Mouse (Mus musculus) adrenal gland, adult 8-10 months (tissue): ENCODE measurements around the gene Olfr769. TPM values are rescaled to one million over a fixed set of nuclear protein-coding genes. Genes with fewer than 3 reads are reported as not detected.
"Not testable (repeated sequence)": the region's sequence is repeated elsewhere in the genome, so short reads cannot be mapped to it uniquely, and the experiment has no call there.

Experiments
- DNase-seq: peaks from one replicate; pipeline ENCODE4 v3.0.0; 2022
- total RNA-seq, 4 experiments: library from RNA; stranded (reverse); gene quantifications; 2 replicates each; pipeline ENCODE4 v1.2.4; 2022

Olfr769 gene
- not detected for total RNA-seq

DNA sequence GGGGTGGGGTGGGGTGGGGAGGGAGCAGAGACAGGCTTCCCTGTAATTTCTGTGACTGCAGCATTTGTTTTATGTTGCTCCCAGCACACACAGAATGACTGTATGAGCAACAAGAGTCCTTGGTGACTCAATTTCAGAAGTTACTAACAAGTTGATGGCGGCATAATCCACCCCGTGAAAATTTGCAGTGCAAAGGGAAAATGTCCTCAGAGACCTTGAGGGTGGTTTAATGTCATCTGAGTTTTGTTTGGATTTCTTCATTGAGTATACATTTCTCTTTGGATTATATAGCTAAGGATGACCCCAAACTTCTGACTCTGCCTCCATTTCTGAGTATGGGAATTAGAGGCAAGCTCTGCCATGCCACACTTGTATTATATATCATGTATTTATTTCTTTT, at the start of gene Olfr769:
TSS of gene Olfr769 (minus strand) at position 101 of the 400 bp plus-strand sequence.
- peak; percentile 6 for DNase-seq

- DNase-seq, result no peak
These were observed 47.0 kb upstream of the Olfr769 start, which contains the start of gene Olfr771 for GRCm38 (mm10) chr10:129164651-129165050. Olfr771 (minus strand) TSS chr10:129164751.

- DNase-seq, result no peak
These were observed 21.2 kb upstream of the Olfr769 start, which contains the start of gene Olfr770 for GRCm38 (mm10) chr10:129138898-129139297. Olfr770 (minus strand) TSS chr10:129138998.

- no peak for DNase-seq
These were observed 2.5 kb downstream of the Olfr769 start for GRCm38 (mm10) chr10:129115146-129115545.

GRCm38 (mm10) chr10:129101231-129101630, 16.4 kb downstream of the Olfr769 start:
- DNase-seq, result no peak

DNA sequence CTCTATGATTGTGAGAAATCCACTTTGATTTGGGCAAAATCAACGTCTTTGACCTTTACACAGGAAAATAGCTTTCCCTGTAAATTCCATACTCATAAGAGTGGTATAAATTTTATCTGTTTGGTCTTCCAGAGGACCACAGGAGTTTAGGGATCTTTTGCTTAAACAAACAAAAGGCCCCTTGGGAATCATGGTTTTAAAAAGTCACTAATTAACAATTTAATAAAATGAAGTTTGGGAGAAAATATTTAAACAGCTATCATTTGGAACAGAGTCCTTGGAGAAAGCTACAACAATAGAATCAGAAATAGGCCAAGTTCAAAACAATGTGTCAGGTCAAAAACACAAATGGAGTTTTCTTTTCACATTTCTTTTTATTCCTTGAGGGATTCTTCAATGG, 18.4 kb downstream of the Olfr769 start, which contains the start of gene Olfr768:
TSS of gene Olfr768 (minus strand) at position 101 of the 400 bp plus-strand sequence.
- no peak for DNase-seq

DNA sequence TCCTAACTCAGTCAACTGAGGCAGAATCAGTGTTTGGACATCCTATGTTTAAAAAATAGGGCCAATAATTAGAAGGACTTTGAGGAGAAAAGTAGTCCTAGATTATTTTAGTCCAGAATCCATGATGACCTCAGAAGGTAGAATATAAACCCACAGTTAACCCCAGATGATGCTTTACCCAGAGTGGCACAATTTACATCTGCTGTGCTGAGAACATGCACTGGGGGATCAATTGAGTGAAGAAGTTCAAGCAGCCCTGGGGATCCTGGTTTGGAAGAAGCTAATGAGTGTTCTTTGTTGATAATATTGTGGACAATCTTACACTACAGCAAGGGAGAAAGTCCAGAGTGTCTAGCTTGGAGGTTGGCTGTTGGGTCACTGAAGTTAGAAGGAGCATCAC, 34.9 kb downstream of the Olfr769 start, which contains the start of gene Olfr767:
TSS of gene Olfr767 (minus strand) at position 101 of the 400 bp plus-strand sequence.
- not testable (repeated sequence) for DNase-seq

DNA sequence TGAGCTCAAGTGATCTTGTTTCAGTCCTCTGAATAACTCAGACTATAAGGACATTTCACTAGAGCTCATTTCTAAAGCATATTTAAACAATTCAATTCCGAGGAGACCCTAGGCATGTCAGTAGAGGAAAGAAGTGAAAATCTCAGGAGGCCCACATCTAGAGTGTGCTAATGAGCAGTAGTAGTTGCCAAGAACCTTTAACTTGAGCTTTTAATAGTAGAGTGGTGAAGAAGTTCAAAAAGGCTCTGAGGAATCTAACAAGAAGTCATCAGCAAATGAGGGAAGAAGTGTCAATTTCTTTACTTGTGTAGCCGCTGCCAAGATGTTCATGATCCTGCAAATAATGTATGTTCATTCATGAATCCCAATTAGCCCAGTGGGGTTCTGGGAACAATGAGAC, 48.8 kb downstream of the Olfr769 start, which contains the start of gene Olfr766-ps1:
TSS of gene Olfr766-ps1 (minus strand) at position 101 of the 400 bp plus-strand sequence.
- DNase-seq, result no peak

Other genes with a start within 250 kb of the Olfr769 start
- 1 to 10 TPM; 2.0 to 2.9 (median 2.3) TPM for gene Gdf11, start 226.1 kb downstream of the Olfr769 start, total RNA-seq
- gene Cd63, start 216.9 kb downstream of the Olfr769 start, total RNA-seq, result 100 to 1,000 TPM; 313 to 472 (median 396) TPM
- gene Rdh5, start 195.0 kb downstream of the Olfr769 start, total RNA-seq, result 10 to 100 TPM in 3 of 4 experiments, 1 to 10 TPM in 1; 9.5 to 23.2 (median 15.7) TPM
- gene Bloc1s1, start 193.8 kb downstream of the Olfr769 start, total RNA-seq, result 100 to 1,000 TPM; 137 to 192 (median 168) TPM
- 10 to 100 TPM in 2 of 4 experiments, 1 to 10 TPM in 2; 9.6 to 27.4 (median 11.8) TPM for gene Itga7, start 184.0 kb downstream of the Olfr769 start, total RNA-seq
- under 1 TPM in 2 of 4 experiments, not detected in 2; 0.32 to 0.46 TPM for gene Mettl7b, start 156.9 kb downstream of the Olfr769 start, total RNA-seq
- gene Olfr9, start 128.4 kb downstream of the Olfr769 start, total RNA-seq, result not detected
- gene Olfr763, start 107.1 kb downstream of the Olfr769 start, total RNA-seq, result not detected
- gene Olfr764-ps1, start 78.0 kb downstream of the Olfr769 start, total RNA-seq, result not detected
- not detected for gene Olfr765, start 67.9 kb downstream of the Olfr769 start, total RNA-seq
- not detected for gene Olfr766-ps1, start 48.9 kb downstream of the Olfr769 start, total RNA-seq
- not detected for gene Olfr767, start 35.0 kb downstream of the Olfr769 start, total RNA-seq
- not detected for gene Olfr768, start 18.5 kb downstream of the Olfr769 start, total RNA-seq
- not detected for gene Olfr770, start 21.1 kb upstream of the Olfr769 start, total RNA-seq
- not detected for gene Olfr771, start 46.9 kb upstream of the Olfr769 start, total RNA-seq
- not detected for gene Olfr772, start 60.1 kb upstream of the Olfr769 start, total RNA-seq
- not detected for gene Olfr773, start 69.6 kb upstream of the Olfr769 start, total RNA-seq
- not detected for gene Olfr774, start 118.3 kb upstream of the Olfr769 start, total RNA-seq
- gene Olfr775, start 130.6 kb upstream of the Olfr769 start, total RNA-seq, result under 1 TPM in 1 of 4 experiments, not detected in 3; 0.08 TPM
- not detected for gene Olfr776, start 141.3 kb upstream of the Olfr769 start, total RNA-seq
- not detected for gene Olfr777, start 153.6 kb upstream of the Olfr769 start, total RNA-seq
- gene Olfr780, start 200.3 kb upstream of the Olfr769 start, total RNA-seq, result not detected
- gene Olfr781, start 211.0 kb upstream of the Olfr769 start, total RNA-seq, result not detected
- not detected for gene Olfr782, start 231.0 kb upstream of the Olfr769 start, total RNA-seq